Mouse (Mus musculus) forebrain, embryonic 14.5 days (tissue): Measurements from ENCODE around the gene Kirrel3. TPM values are rescaled to one million over a fixed set of nuclear protein-coding genes. Genes with fewer than 3 reads are reported as not detected.

Experiments
- ATAC-seq: fragments of 200-750 bp; cut with Nextera tagmentation; 2 replicates; pipeline ENCODE4 v1.8.0; 2017; ENCODE audit warnings: mild to moderate bottlenecking, moderate library complexity
- DNase-seq: peaks from one replicate; pipeline ENCODE4 v3.0.0-alpha.2; 2015; ENCODE audit warnings: low spot score
- H3K27ac ChIP-seq: fragments of 300-500 bp; sonication (generic); 2 replicates; pipeline ENCODE4 v1.5.1; 2014; ENCODE audit warnings: low read depth, mild to moderate bottlenecking, control low read depth, low read length, moderate library complexity
- H3K27me3 ChIP-seq: fragments of 300-500 bp; sonication (generic); replicated peaks from 2 replicates; pipeline ENCODE4 v1.6.1; 2014; ENCODE audit warnings: low read length, control low read depth, mixed read lengths; ENCODE audit not compliant: control insufficient read depth, insufficient read depth
- H3K36me3 ChIP-seq: fragments of 300-500 bp; sonication (generic); 2 replicates; pipeline ENCODE4 v1.6.1; 2014; ENCODE audit warnings: low read length, control low read depth; ENCODE audit not compliant: control insufficient read depth, insufficient read depth
- H3K4me1 ChIP-seq: fragments of 300-500 bp; sonication (generic); 2 replicates; pipeline ENCODE4 v1.6.1; 2014; ENCODE audit warnings: antibody characterized with exemption, low read length, control low read depth; ENCODE audit not compliant: control insufficient read depth, insufficient read depth
- H3K4me2 ChIP-seq: fragments of 300-500 bp; sonication (generic); 2 replicates; pipeline ENCODE4 v1.6.1; 2014; ENCODE audit warnings: mild to moderate bottlenecking, control low read depth, low read length
- H3K4me3 ChIP-seq: fragments of 300-500 bp; sonication (generic); 2 replicates; pipeline ENCODE4 v1.5.1; 2014; ENCODE audit warnings: low read depth, low read length, control low read depth
- H3K9ac ChIP-seq: fragments of 300-500 bp; sonication (generic); 2 replicates; pipeline ENCODE4 v1.6.1; 2014; ENCODE audit warnings: mild to moderate bottlenecking, low read length, control low read depth, moderate library complexity
- H3K9me3 ChIP-seq: fragments of 300-500 bp; sonication (generic); replicated peaks from 2 replicates; pipeline ENCODE4 v1.6.1; 2016; ENCODE audit warnings: low read length, control low read depth, mixed read lengths; ENCODE audit not compliant: control insufficient read depth
- WGBS: fragments of 180-500 bp; shearing (Covaris S2); extraction: QIAGEN DNeasy Blood & Tissue Kit; methylation state at CpG from one replicate; pipeline ENCODE4 v1.1.7; 2014; 5-methylcytosine and 5-hydroxymethylcytosine counted together
- polyA plus RNA-seq: library from polyadenylated mRNA; unstranded; fragments of >200 nt; fragmentation: Nextera tagmentation; extraction: Ambion mirVana; gene quantifications from 2 replicates; pipeline ENCODE4 v1.2.1, GENCODE M21; 2014

Gene Kirrel3
- polyA plus RNA-seq, 1 experiment from 2014 or later, result 31.0 TPM

DNA sequence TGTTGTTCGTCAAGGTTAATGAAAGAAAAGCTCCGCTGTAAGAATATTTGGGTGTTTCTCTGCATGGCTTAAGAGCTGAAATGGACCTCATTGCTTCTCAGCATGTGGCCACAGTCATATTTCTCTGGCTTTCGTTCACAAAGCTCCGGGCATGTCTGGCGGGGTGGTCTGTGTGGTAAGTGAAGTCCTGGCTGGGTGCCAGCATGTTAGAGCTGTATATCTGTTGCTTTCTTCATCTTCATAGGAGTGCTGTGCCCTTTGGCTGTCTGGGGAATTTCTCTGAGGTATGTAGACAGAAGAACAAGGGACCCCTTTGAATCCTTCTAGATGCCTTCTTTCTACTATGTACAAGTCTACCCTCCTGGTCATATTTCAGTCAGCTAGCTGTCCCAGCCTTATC, 137.8 kb downstream of the Kirrel3 start:
- H3K27ac ChIP-seq, result no peak overlapping the region
- no peak overlapping the region for H3K9ac ChIP-seq
- DNase-seq (peak; percentile 22), ATAC-seq (no peak)
- no peak overlapping the region for H3K4me3 ChIP-seq
- H3K4me1 ChIP-seq, result no peaks in the 10 kb centered on the region
- no peaks in the 10 kb centered on the region for H3K36me3 ChIP-seq
- H3K4me2 ChIP-seq, result no peak overlapping the region
- WGBS, result 56% methylated on average over 5 of the region's 5 CpGs
- H3K27me3 ChIP-seq, result no peaks in the 10 kb centered on the region
- H3K9me3 ChIP-seq, result no peaks in the 10 kb centered on the region

DNA sequence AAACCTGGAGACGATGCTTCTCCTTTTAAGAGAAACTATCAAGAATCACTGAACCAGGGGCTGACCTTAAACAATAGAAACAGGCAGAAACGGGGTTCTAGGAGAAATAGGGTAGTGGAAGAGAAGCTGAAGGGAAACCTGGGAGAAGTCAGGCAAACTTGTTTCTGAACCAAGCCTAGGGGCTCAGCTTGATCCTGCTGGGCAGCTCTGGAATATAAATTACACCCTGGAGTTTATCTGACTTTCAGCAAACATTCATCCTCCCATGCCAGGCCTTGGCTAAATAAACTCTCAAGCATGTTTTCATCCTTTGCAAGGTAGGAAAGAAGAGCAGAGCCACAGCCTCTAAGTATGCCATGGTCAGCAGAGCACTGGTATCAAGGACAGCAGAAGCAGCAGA, 138.3 kb downstream of the Kirrel3 start:
- Histone ChIP-seq H3K4me2 (no peak overlapping the region), H3K4me3 (no peak overlapping the region), H3K36me3 (no peaks in the 10 kb centered on the region), H3K4me1 (no peaks in the 10 kb centered on the region), H3K27me3 (no peaks in the 10 kb centered on the region), H3K9me3 (no peaks in the 10 kb centered on the region), H3K9ac (no peak overlapping the region), H3K27ac (no peak overlapping the region)
- 67% methylated on average over 2 of the region's 2 CpGs for WGBS
- no peak for DNase-seq
- ATAC-seq, result no peak

DNA sequence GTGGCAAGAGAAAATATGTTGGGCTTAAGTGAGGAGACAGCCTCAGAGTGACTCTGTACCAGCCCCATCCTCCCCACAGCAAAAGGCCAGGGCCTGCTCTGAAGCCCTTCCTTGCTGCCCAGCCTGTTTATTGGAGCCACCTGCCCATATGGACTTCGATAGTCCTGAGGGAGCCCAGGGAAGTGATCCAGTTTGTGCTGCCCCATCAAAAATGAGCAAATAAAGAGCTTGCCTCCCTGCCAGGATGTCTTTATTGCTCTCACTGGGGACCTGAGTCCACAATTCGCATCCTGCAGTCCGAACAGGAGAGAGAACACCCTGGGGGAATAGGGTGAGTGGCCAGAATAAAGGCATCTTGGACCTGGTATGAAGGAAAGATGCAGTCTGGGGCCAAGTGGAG, 143.1 kb downstream of the Kirrel3 start:
- no peaks in the 10 kb centered on the region for H3K27me3 ChIP-seq
- DNase-seq, result no peak
- H3K27ac ChIP-seq, result no peak overlapping the region
- no peak overlapping the region for H3K4me2 ChIP-seq
- no peak overlapping the region for H3K9ac ChIP-seq
- H3K36me3 ChIP-seq, result no peaks in the 10 kb centered on the region
- no peaks in the 10 kb centered on the region for H3K4me1 ChIP-seq
- no peak overlapping the region for H3K4me3 ChIP-seq
- WGBS, result 84% methylated on average over 3 of the region's 3 CpGs
- no peak for ATAC-seq
- no peaks in the 10 kb centered on the region for H3K9me3 ChIP-seq

DNA sequence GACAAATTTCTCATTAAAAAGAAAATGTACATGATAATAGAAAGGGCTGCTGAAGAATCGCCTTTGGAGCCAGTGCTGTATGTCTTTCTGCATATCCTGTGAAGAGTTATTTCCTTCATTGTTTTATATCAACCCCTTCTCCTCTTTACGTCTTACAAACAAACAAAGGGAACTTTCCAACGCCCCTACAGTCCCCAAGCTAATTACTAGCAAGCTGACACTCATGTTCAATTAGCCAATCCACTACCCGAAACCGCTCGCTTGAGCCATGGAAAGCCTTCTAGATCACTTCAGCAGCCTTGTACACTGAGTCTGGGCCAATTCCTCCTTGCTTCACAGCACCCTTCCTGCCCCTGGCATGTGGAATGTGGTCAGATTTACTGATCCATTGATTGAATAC, 150.0 kb downstream of the Kirrel3 start:
- Histone ChIP-seq H3K4me2 (no peak overlapping the region), H3K36me3 (no peaks in the 10 kb centered on the region), H3K27ac (no peak overlapping the region), H3K27me3 (no peaks in the 10 kb centered on the region), H3K9ac (no peak overlapping the region), H3K9me3 (no peaks in the 10 kb centered on the region), H3K4me1 (no peaks in the 10 kb centered on the region), H3K4me3 (no peak overlapping the region)
- 61% methylated on average over 6 of the region's 6 CpGs for WGBS
- no peak for DNase-seq
- no peak for ATAC-seq

DNA sequence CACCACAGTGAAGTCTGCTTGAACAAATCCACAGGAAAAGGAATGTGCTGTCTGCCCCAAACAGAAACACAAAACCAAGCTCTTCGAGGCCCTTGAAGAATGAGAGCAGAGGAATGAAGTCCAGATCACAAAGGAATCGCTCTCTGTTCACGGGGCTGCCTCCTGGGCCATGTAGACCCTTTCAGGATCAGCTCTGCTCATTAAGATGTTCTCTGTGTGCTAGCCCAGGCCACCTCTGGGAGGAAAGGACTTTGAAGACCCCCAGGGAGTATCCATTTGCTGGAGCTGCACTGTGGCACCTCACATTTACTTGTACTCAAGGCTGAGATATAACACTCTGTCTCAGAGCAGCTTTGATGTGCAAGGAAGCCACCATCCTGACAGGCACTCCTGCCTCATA, 158.2 kb downstream of the Kirrel3 start:
- Histone ChIP-seq H3K9ac (no peak overlapping the region), H3K4me3 (no peak overlapping the region), H3K9me3 (no peaks in the 10 kb centered on the region), H3K36me3 (no peaks in the 10 kb centered on the region), H3K4me1 (no peaks in the 10 kb centered on the region), H3K27ac (no peak overlapping the region), H3K27me3 (no peaks in the 10 kb centered on the region), H3K4me2 (no peak overlapping the region)
- DNase-seq (peak; percentile 26), ATAC-seq (0 out of 2 replicates have a peak, but pooled peaks have one; percentile 20)
- 14% methylated on average over 3 of the region's 3 CpGs for WGBS

DNA sequence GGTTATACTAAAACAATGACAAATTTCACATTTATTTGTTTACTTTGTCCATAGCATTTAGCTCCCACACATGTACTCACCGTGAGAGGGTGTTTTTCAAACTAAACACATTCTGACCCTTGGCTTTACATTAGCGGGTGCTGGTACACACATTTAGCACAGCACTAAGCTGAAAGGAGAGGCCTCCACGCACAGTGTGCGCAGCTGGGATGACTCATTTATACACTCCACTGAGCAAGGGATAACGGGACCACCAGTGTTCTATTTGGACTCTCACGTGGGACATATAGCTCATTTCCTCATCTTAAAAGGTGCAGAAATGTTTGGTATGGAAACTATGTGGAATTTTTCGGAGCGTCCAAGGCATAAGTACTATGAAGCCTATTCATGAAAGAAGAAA, 158.7 kb downstream of the Kirrel3 start:
- Histone ChIP-seq H3K9ac (no peak overlapping the region), H3K36me3 (no peaks in the 10 kb centered on the region), H3K27ac (no peak overlapping the region), H3K4me1 (no peaks in the 10 kb centered on the region), H3K4me2 (no peak overlapping the region), H3K4me3 (no peak overlapping the region), H3K27me3 (no peaks in the 10 kb centered on the region), H3K9me3 (no peaks in the 10 kb centered on the region)
- WGBS, result 68% methylated on average over 8 of the region's 8 CpGs
- no peak for ATAC-seq
- no peak for DNase-seq

DNA sequence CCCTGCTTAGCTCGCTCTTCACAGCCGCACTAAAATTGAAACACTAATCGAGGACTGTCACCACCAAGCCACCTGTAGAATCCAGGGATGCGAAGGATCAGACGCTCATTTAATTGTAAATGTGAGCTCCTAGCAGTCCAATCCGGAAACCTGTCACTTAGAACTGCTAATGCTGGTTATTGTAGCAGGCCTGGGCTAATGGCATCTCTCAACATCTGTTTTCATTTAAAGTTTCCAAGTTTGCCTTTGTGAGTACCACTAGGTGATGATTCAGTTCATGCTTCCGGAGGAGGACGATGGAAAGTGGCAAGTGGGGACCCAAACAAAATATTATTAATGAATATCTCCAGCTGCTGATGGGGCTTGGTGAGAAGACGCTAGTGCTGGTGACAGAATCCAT, 161.1 kb downstream of the Kirrel3 start:
- Histone ChIP-seq H3K36me3 (no peaks in the 10 kb centered on the region), H3K4me2 (no peak overlapping the region), H3K9me3 (no peaks in the 10 kb centered on the region), H3K9ac (no peak overlapping the region), H3K27me3 (no peaks in the 10 kb centered on the region), H3K27ac (no peak overlapping the region), H3K4me1 (no peaks in the 10 kb centered on the region), H3K4me3 (no peak overlapping the region)
- 89% methylated on average over 9 of the region's 9 CpGs for WGBS
- DNase-seq (no peak), ATAC-seq (no peak)

DNA sequence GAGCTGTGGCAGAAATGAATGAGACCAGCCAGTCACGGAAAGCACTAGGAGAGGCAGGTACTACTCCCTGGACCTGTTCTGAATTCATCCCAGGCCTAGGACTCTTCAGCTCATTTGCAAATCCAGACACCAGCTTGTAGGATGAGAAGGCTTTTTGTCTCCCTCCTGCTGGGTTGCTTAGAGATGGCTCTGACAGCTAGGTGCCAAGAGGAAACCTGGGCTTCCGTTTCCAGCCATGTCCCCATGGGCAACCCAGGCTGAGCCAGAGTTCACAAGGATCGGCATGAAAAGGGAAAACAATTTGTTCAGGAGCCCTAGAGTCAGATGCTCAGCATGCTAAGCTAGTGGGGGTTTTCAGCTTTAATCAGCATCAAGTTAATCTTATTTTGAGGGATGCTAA, 166.6 kb downstream of the Kirrel3 start:
- H3K9ac ChIP-seq, result no peak overlapping the region
- no peak overlapping the region for H3K4me3 ChIP-seq
- 78% methylated on average over 3 of the region's 3 CpGs for WGBS
- H3K27ac ChIP-seq, result no peak overlapping the region
- DNase-seq (no peak), ATAC-seq (no peak)
- no peak overlapping the region for H3K4me2 ChIP-seq
- no peaks in the 10 kb centered on the region for H3K36me3 ChIP-seq
- H3K4me1 ChIP-seq, result no peaks in the 10 kb centered on the region
- H3K27me3 ChIP-seq, result no peaks in the 10 kb centered on the region
- no peaks in the 10 kb centered on the region for H3K9me3 ChIP-seq

DNA sequence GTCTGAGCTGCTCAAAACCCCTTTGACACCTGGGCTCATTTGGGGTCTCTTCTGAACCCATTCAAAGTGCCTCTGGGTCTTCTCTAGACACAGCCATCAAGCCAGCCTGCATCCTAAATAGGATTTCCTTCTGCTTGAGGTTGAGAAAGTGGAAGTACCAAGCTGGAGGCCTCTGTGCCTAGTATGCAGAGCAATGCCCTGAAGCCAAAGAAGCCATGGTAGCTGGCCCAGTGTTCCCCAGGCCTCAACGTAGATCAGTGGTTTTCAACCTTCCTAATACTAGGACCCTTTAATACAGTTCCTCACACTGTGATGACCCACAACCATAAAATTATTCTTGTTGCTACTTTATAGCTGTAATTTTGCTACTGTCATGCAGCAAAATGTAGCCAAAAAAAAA, 167.4 kb downstream of the Kirrel3 start:
- Histone ChIP-seq H3K4me1 (no peaks in the 10 kb centered on the region), H3K27ac (no peak overlapping the region), H3K36me3 (no peaks in the 10 kb centered on the region), H3K4me2 (no peak overlapping the region), H3K4me3 (no peak overlapping the region), H3K9me3 (no peaks in the 10 kb centered on the region), H3K9ac (no peak overlapping the region), H3K27me3 (no peaks in the 10 kb centered on the region)
- DNase-seq, result no peak
- WGBS, result 92% methylated on average over 1 of the region's 1 CpGs
- ATAC-seq, result no peak
